Mouse (Mus musculus): ENCODE measurements at regions not wholly inside any gene's neighbourhood (a gene's known extent, or its start where the extent isn't known, plus 50 kb on each side); places are given as distances from the start of the nearest gene placed in this dataset.

DNA sequence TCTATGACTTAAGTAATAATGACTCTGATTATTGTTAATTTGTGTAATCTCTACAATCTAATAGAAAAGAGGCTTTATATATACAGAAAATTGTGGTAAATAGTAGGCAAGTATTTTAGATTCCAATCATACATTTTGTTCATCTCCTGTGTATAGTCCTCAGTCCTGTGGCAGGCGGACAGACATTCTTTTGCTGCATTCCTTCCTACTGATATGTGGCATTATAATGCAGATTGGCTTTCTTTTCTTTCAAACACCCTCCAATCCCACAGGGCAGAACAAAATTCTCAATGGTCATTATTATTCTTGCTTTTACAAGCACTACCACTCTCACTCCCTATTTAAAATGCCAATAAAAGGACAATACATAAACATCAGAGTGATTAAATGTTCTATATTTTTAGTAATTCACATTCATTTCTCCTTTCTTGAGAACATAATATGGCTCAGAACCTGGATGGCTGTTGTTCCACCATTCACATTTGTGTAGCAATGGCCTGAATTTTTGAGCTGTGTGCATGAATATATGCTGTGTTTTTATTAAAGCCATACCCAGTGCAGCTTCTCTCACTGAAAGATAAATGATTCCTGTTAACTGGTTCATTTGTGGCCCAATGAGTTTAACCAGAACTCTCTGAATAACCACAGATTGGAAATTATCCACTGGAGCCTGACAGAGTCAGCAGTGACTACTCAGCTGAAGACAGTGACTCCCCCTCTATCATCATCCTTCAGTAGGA is 194.6 kb downstream of the Gm43517 start:
- H3K9me3 ChIP-seq (ENCODE audit: control insufficient read depth, low read length): no peaks in the 10 kb centered on the region
- no peak overlapping the region for H3K4me3 ChIP-seq (ENCODE audit: low read length)
- no peak overlapping the region for H3K9ac ChIP-seq (ENCODE audit: low read depth, low read length)
- ATAC-seq (ENCODE audit: low FRiP score, low TSS enrichment): no peak
- no peak overlapping the region for H3K27ac ChIP-seq (ENCODE audit: low read depth, low read length)
- H3K36me3 ChIP-seq (ENCODE audit: control insufficient read depth, insufficient read depth, low read length): no peaks in the 10 kb centered on the region
- H3K27me3 ChIP-seq (ENCODE audit: control insufficient read depth, insufficient read depth, low read length): no peaks in the 10 kb centered on the region
- WGBS: 87% methylated on average over 1 of the region's 1 CpGs
- no peak overlapping the region for H3K4me2 ChIP-seq (replicated peaks; ENCODE audit: low read depth, low read length)
- H3K4me1 ChIP-seq (ENCODE audit: control insufficient read depth, insufficient read depth, low read length): no peaks in the 10 kb centered on the region

DNA sequence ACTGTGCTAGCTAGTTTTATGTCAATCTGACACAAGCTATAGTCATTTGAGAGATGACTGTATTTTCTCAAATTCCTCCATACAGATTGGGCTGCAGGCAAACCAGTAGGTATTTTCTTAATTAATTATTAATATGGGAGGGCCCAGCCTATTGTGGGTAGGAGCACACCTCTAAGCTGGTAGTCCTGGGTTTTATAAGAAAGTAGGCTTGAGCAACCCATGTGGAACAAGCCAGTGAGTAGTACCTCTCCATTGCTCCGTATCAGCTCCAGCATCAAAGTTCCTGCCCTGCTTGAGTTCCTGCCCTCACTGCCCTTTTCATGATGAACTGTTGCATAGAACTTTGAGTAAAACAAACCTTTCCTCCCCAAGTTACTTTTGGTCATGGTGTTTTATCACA is 198.9 kb downstream of the Gm43517 start:
- peak; percentile 49; the same call in 1 of the 2 replicates for ATAC-seq (ENCODE audit: low FRiP score, low TSS enrichment)
- no peaks in the 10 kb centered on the region for H3K36me3 ChIP-seq (ENCODE audit: control insufficient read depth, insufficient read depth, low read length)
- H3K27ac ChIP-seq (ENCODE audit: low read depth, low read length): no peak overlapping the region
- H3K9me3 ChIP-seq (ENCODE audit: control insufficient read depth, low read length): no peaks in the 10 kb centered on the region
- no peak overlapping the region for H3K4me3 ChIP-seq (ENCODE audit: low read length)
- 31% methylated on average over 1 of the region's 1 CpGs for WGBS
- H3K27me3 ChIP-seq (ENCODE audit: control insufficient read depth, insufficient read depth, low read length): no peaks in the 10 kb centered on the region
- H3K9ac ChIP-seq (ENCODE audit: low read depth, low read length): no peak overlapping the region
- H3K4me2 ChIP-seq (replicated peaks; ENCODE audit: low read depth, low read length): no peak overlapping the region
- no peaks in the 10 kb centered on the region for H3K4me1 ChIP-seq (ENCODE audit: control insufficient read depth, insufficient read depth, low read length)

DNA sequence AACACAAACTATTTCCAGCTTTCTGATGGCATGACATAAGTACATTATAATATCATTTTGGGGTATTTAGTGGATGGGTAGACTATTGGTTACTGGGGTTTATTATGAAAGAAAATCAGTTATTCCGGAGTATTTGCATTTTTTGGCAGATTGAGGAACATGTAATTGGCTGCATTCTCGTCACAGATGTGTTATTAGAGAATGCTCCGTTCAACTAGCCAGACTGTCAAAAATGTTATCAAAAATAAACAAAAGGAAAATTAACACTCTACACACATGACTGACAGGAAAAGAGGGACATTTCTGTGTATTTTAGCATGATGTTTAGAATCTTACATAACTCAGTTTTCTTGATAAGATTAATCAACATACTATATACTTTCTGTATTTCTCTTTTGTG is 237.3 kb downstream of the Gm43517 start:
- no peaks in the 10 kb centered on the region for H3K27me3 ChIP-seq (ENCODE audit: control insufficient read depth, insufficient read depth, low read length)
- ATAC-seq (ENCODE audit: low FRiP score, low TSS enrichment): no peak
- no peak overlapping the region for H3K27ac ChIP-seq (ENCODE audit: low read depth, low read length)
- H3K36me3 ChIP-seq (ENCODE audit: control insufficient read depth, insufficient read depth, low read length): no peaks in the 10 kb centered on the region
- H3K9ac ChIP-seq (ENCODE audit: low read depth, low read length): no peak overlapping the region
- no peak overlapping the region for H3K4me2 ChIP-seq (replicated peaks; ENCODE audit: low read depth, low read length)
- 75% methylated on average over 3 of the region's 3 CpGs for WGBS
- no peak overlapping the region for H3K4me3 ChIP-seq (ENCODE audit: low read length)
- H3K4me1 ChIP-seq (ENCODE audit: control insufficient read depth, insufficient read depth, low read length): no peaks in the 10 kb centered on the region
- H3K9me3 ChIP-seq (ENCODE audit: control insufficient read depth, low read length): no peaks in the 10 kb centered on the region

DNA sequence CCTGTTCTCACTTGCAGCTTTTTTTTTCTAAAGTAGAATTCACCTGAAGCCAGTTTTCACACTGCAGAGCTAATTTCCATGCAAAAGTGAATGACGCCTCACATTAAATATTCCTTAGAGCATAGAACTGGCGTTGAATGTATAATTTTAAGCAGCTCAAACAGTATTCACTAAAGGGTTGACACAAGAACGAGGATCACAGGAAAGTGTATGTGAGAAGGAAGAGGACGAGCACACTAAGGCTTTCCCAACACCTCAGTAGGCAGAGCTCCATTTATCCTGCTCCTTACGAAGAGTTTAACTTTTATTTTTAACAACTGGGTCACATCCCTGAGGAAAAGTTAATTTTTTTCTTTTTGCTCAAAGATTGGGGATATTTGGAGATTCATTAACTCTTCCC is 242.2 kb downstream of the Gm43517 start:
- Histone ChIP-seq H3K4me1 (ENCODE audit: control insufficient read depth, insufficient read depth, low read length) (no peaks in the 10 kb centered on the region), H3K4me2 (replicated peaks; ENCODE audit: low read depth, low read length) (no peak overlapping the region), H3K4me3 (ENCODE audit: low read length) (no peak overlapping the region), H3K9ac (ENCODE audit: low read depth, low read length) (no peak overlapping the region), H3K36me3 (ENCODE audit: control insufficient read depth, insufficient read depth, low read length) (no peaks in the 10 kb centered on the region), H3K27me3 (ENCODE audit: control insufficient read depth, insufficient read depth, low read length) (no peaks in the 10 kb centered on the region), H3K9me3 (ENCODE audit: control insufficient read depth, low read length) (no peaks in the 10 kb centered on the region), H3K27ac (ENCODE audit: low read depth, low read length) (no peak overlapping the region)
- ATAC-seq (ENCODE audit: low FRiP score, low TSS enrichment): no peak
- 81% methylated on average over 5 of the region's 5 CpGs for WGBS

DNA sequence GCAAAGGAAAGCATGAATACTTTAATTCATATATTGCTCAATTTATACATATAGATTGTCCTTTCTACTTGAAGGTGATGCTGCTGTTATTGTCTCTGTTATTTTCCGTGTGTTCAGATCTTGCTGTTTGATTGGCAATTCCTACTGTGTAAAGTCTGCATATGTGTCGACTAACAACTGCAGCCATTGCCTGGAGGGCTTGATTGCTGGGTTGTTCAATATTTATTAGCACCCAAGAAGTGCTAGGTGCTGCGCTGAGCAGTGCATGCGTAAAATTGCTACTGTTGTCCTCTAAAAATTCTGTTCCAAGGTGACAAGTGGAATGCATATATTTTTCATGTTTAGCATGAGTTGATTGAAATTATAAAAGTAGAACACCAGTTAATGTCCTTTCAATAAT is 243.0 kb downstream of the Gm43517 start:
- no peak overlapping the region for H3K4me3 ChIP-seq (ENCODE audit: low read length)
- no peaks in the 10 kb centered on the region for H3K4me1 ChIP-seq (ENCODE audit: control insufficient read depth, insufficient read depth, low read length)
- no peak overlapping the region for H3K4me2 ChIP-seq (replicated peaks; ENCODE audit: low read depth, low read length)
- no peaks in the 10 kb centered on the region for H3K27me3 ChIP-seq (ENCODE audit: control insufficient read depth, insufficient read depth, low read length)
- no peak overlapping the region for H3K9ac ChIP-seq (ENCODE audit: low read depth, low read length)
- H3K36me3 ChIP-seq (ENCODE audit: control insufficient read depth, insufficient read depth, low read length): no peaks in the 10 kb centered on the region
- H3K9me3 ChIP-seq (ENCODE audit: control insufficient read depth, low read length): no peaks in the 10 kb centered on the region
- ATAC-seq (ENCODE audit: low FRiP score, low TSS enrichment): no peak
- no peak overlapping the region for H3K27ac ChIP-seq (ENCODE audit: low read depth, low read length)
- 91% methylated on average over 4 of the region's 4 CpGs for WGBS

DNA sequence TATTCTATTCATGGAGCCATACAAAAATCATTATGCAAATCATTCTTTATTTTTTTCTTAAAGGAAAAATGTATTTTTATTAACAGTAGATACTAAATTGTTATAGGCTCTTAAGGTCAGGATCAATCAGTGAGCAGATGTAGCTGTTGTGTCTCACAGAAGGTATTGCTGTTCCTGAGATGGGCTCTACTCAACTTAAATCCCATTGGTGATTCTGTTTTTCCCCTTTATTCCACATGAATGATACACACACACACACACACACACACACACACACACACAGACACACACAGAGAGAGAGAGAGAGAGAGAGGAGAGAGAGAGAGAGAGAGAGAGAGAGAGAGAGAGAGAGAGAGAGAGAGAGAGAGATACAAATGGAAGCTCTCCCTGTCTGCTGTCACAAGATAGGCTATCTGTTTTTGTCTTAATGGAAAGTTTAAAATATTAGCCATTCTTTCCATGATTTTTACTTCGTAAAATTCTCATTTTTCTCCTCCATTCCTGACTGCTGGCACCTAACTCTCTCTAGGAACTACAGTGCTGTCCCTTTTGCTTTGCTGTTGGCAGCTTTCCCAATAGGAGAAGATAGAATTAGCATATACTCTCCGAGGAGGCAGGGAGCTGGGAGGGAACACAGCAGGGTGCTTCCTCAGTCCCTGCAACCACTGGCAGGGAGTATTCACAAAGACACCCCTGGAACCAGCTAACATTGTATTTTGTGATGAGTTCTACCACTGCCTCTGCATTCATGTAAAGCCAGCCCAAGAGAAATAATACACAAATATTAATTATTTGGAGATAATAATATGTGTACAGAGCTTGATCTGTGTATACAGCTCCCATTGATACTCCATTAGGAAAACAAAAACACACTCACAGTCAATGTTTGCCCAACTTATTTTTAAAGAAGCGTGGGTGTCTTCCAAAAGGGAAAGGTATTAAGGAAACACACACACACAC is 264.4 kb downstream of the Gm43517 start:
- no peak overlapping the region for H3K9ac ChIP-seq (ENCODE audit: low read depth, low read length)
- H3K27ac ChIP-seq (ENCODE audit: low read depth, low read length): no peak overlapping the region
- no peaks in the 10 kb centered on the region for H3K9me3 ChIP-seq (ENCODE audit: control insufficient read depth, low read length)
- H3K4me3 ChIP-seq (ENCODE audit: low read length): no peak overlapping the region
- no peak overlapping the region for H3K4me2 ChIP-seq (replicated peaks; ENCODE audit: low read depth, low read length)
- H3K36me3 ChIP-seq (ENCODE audit: control insufficient read depth, insufficient read depth, low read length): no peaks in the 10 kb centered on the region
- no peaks in the 10 kb centered on the region for H3K4me1 ChIP-seq (ENCODE audit: control insufficient read depth, insufficient read depth, low read length)
- no peak for ATAC-seq (ENCODE audit: low FRiP score, low TSS enrichment)
- 37% methylated on average over 3 of the region's 3 CpGs for WGBS
- H3K27me3 ChIP-seq (ENCODE audit: control insufficient read depth, insufficient read depth, low read length): no peaks in the 10 kb centered on the region
